Comparison of ENCODE assay signal across 16 mouse cellular contexts in the genomic region with DNA sequence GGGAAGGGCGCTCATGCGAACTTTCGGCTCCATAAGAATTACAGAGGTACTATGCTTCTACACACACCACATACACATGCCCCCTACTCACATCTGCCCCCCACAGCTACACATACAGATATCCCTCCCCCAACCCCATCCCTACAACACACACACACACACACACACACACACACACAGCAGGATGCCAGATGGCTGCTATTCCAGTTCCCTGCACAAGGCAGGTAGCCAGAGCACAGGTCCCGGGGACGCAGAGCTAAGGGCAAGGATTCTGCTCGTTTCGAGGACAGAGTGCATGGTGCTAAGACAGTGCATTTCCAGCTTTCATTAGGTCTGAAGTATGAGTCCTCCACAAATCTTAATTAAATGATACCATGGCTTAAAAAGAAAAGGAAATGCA.
DNase-seq lines count a peak whose midpoint lies in the region; ATAC-seq and TF ChIP-seq lines count a peak whose summit lies in the region.
"Had no signal": no experiment of that assay in that cellular context is flagged by ENCODE, and none has a peak within 500 bp of the region (broad histone marks: within the 10 kb centered on the region; RNA-seq: fewer than 3 reads in every experiment).

No protein-coding gene starts in this region.

- peaks cover 61% of the 10 kb centered on the region for H3K36me3 ChIP-seq in embryonic facial prominence, embryonic 13.5 days
- H3K36me3 ChIP-seq in embryonic facial prominence, embryonic 10.5 days (replicated peaks), result peaks cover 57% of the 10 kb centered on the region
- H3K36me3 ChIP-seq in kidney, embryonic 15.5 days, result peaks cover 50% of the 10 kb centered on the region

- DNase-seq in embryonic facial prominence, embryonic 10.5 days (ENCODE audit: low spot score), result no peak
- DNase-seq in kidney, adult 11 months, result no peak
- peak; percentile 31 for DNase-seq in brain, embryonic 14.5 days (ENCODE audit: low read depth)
- peak; percentile 47 to 64 for DNase-seq in cerebellum, postnatal 36 days
- no peak for DNase-seq in right cerebral cortex, adult 2 months (ENCODE audit: low spot score in 2 of 2)
- no peak for DNase-seq in spleen, adult 12 weeks (ENCODE audit: low spot score)
- DNase-seq: embryo, embryonic 11 days; gastrocnemius, postnatal 10 days; kidney, adult 18-20 months; liver; right cerebral cortex, postnatal 4 days; thymus, postnatal 14 days had no signal

- H3K9me3 ChIP-seq in embryonic facial prominence, embryonic 13.5 days, result no peaks in the 10 kb centered on the region
- no peaks in the 10 kb centered on the region for H3K9me3 ChIP-seq in embryonic facial prominence, embryonic 10.5 days
- H3K9me3 ChIP-seq in kidney, embryonic 15.5 days (replicated peaks), result no peaks in the 10 kb centered on the region

- 0 out of 2 replicates have a peak overlapping the region, but pooled peaks have one; percentile 5 for H3K27ac ChIP-seq in embryonic facial prominence, embryonic 13.5 days
- H3K27ac ChIP-seq in embryonic facial prominence, embryonic 10.5 days (replicated peaks), result no peak overlapping the region
- H3K27ac ChIP-seq in kidney, embryonic 15.5 days, result peak overlapping the region; percentile 77; the same call in 1 of the 2 replicates

- H3K4me1 ChIP-seq in embryonic facial prominence, embryonic 13.5 days, result peaks cover 32% of the 10 kb centered on the region
- H3K4me1 ChIP-seq in embryonic facial prominence, embryonic 10.5 days, result peaks cover 19% of the 10 kb centered on the region
- peaks cover 41% of the 10 kb centered on the region for H3K4me1 ChIP-seq in kidney, embryonic 15.5 days

- no peak for TF ChIP-seq CTCF in brain, embryonic 14.5 days (IDR thresholded peaks at IDR 0.05; ENCODE audit: borderline replicate concordance, extremely low read depth, insufficient read depth, insufficient read length)

- no peak overlapping the region for H3K4me3 ChIP-seq in embryonic facial prominence, embryonic 13.5 days
- no peak overlapping the region for H3K4me3 ChIP-seq in embryonic facial prominence, embryonic 10.5 days
- no peak overlapping the region for H3K4me3 ChIP-seq in kidney, embryonic 15.5 days (replicated peaks)
- H3K4me3 ChIP-seq: myocyte had no signal

- no peak for TF ChIP-seq POLR2A in brain, embryonic 14.5 days (IDR thresholded peaks at IDR 0.05; ENCODE audit: borderline replicate concordance, extremely low read depth, insufficient read depth, insufficient read length, poor library complexity, severe bottlenecking)

- no peak overlapping the region for H3K4me2 ChIP-seq in embryonic facial prominence, embryonic 13.5 days
- no peak overlapping the region for H3K4me2 ChIP-seq in kidney, embryonic 15.5 days

- H3K9ac ChIP-seq in embryonic facial prominence, embryonic 13.5 days, result no peak overlapping the region
- no peak overlapping the region for H3K9ac ChIP-seq in kidney, embryonic 15.5 days

- no peak for ATAC-seq in embryonic facial prominence, embryonic 13.5 days (ENCODE audit: insufficient number of reproducible peaks, insufficient read depth, low FRiP score, low TSS enrichment, low read depth)
- no peak for ATAC-seq in kidney, embryonic 15.5 days (replicated peaks; ENCODE audit: low FRiP score)
- ATAC-seq: lung, postnatal 0 days had no signal

- H3K27me3 ChIP-seq in embryonic facial prominence, embryonic 13.5 days, result no peaks in the 10 kb centered on the region
- H3K27me3 ChIP-seq in embryonic facial prominence, embryonic 10.5 days (replicated peaks; ENCODE audit: low read depth, poor library complexity, severe bottlenecking), result no peaks in the 10 kb centered on the region
- no peaks in the 10 kb centered on the region for H3K27me3 ChIP-seq in kidney, embryonic 15.5 days

- 77% methylated on average over 7 of the region's 7 CpGs for WGBS in embryonic facial prominence, embryonic 13.5 days
- WGBS in embryonic facial prominence, embryonic 10.5 days, result 91% methylated on average over 7 of the region's 7 CpGs
- WGBS in kidney, embryonic 15.5 days, result 79% methylated on average over 7 of the region's 7 CpGs

Comparison
In these comparisons a context has a peak if more than half of its experiments do, and no peak if none do; other contexts are left out.
1. DNase-seq: peak in brain, embryonic 14.5 days (single experiment) and cerebellum, postnatal 36 days (2 of 2); none in embryonic facial prominence, embryonic 10.5 days (single experiment), kidney, adult 11 months (single experiment), right cerebral cortex, adult 2 months (0 of 2) and spleen, adult 12 weeks (single experiment).